Mouse (Mus musculus) monocyte, adult 5-6 weeks (primary cell): Measurements from ENCODE around the gene Cmss1. TPM values are rescaled to one million over a fixed set of nuclear protein-coding genes. Genes with fewer than 3 reads are reported as not detected.

Experiments
- ATAC-seq: fragments of 153-309, 156-312 bp; replicated peaks from 2 replicates; pipeline ENCODE4 v1.8.0; 2017; ENCODE audit warnings: mild to moderate bottlenecking; ENCODE audit not compliant: low TSS enrichment, insufficient number of reproducible peaks, severe bottlenecking, poor library complexity, low FRiP score
- total RNA-seq: library from RNA; stranded (forward); fragments of 200-1000, 200-491, 200-594 nt; gene quantifications from 3 replicates; pipeline ENCODE4 v1.2.3, GENCODE M21; 2017

Cmss1 gene
- total RNA-seq, 1 experiment from 2014 or later, result 3.9 TPM

- no peak for ATAC-seq
These were observed 74.6 kb downstream of the Cmss1 start for GRCm38 (mm10) chr16:57532081-57532493.

- no peak for ATAC-seq
These were observed 76.1 kb downstream of the Cmss1 start for GRCm38 (mm10) chr16:57530547-57530946.

- ATAC-seq, result 0 out of 2 replicates have a peak, but pooled peaks have one; percentile 35
These were observed 78.2 kb downstream of the Cmss1 start for GRCm38 (mm10) chr16:57528457-57528856.

GRCm38 (mm10) chr16:57526893-57527292, 79.8 kb downstream of the Cmss1 start:
- no peak for ATAC-seq

GRCm38 (mm10) chr16:57525476-57525875, 81.2 kb downstream of the Cmss1 start:
- ATAC-seq, result no peak

- no peak for ATAC-seq
These were observed 81.6 kb downstream of the Cmss1 start for GRCm38 (mm10) chr16:57525046-57525445.

- no peak for ATAC-seq
These were observed 91.0 kb downstream of the Cmss1 start for GRCm38 (mm10) chr16:57515636-57516035.

GRCm38 (mm10) chr16:57514371-57514770, 92.3 kb downstream of the Cmss1 start:
- ATAC-seq, result no peak

- no peak for ATAC-seq
These were observed 93.1 kb downstream of the Cmss1 start for GRCm38 (mm10) chr16:57513562-57513961.

GRCm38 (mm10) chr16:57509099-57509498, 97.6 kb downstream of the Cmss1 start:
- no peak for ATAC-seq

GRCm38 (mm10) chr16:57508351-57508750, 98.3 kb downstream of the Cmss1 start:
- ATAC-seq, result no peak

- no peak for ATAC-seq
These were observed 100.5 kb downstream of the Cmss1 start for GRCm38 (mm10) chr16:57506133-57506532.

- ATAC-seq, result no peak
These were observed 101.9 kb downstream of the Cmss1 start for GRCm38 (mm10) chr16:57504728-57505127.

- ATAC-seq, result 0 out of 2 replicates have a peak, but pooled peaks have one; percentile 10
These were observed 103.9 kb downstream of the Cmss1 start for GRCm38 (mm10) chr16:57502761-57503160.

- ATAC-seq, result peak; percentile 91
These were observed 104.4 kb downstream of the Cmss1 start for GRCm38 (mm10) chr16:57502230-57502629.

GRCm38 (mm10) chr16:57500851-57501250, 105.8 kb downstream of the Cmss1 start:
- ATAC-seq, result no peak

GRCm38 (mm10) chr16:57496437-57497173, 110.1 kb downstream of the Cmss1 start:
- no peak for ATAC-seq

- no peak for ATAC-seq
These were observed 111.0 kb downstream of the Cmss1 start for GRCm38 (mm10) chr16:57495476-57496203.

GRCm38 (mm10) chr16:57491853-57492252, 114.8 kb downstream of the Cmss1 start:
- ATAC-seq, result no peak

GRCm38 (mm10) chr16:57490691-57491090, 116.0 kb downstream of the Cmss1 start:
- ATAC-seq, result no peak
